Mouse (Mus musculus) embryonic facial prominence, embryonic 15.5 days (tissue): ENCODE data around the gene Cttnbp2. TPM values are rescaled to one million over a fixed set of nuclear protein-coding genes. Genes with fewer than 3 reads are reported as not detected.
A peak's percentile ranks its signal among the peaks of the same experiment; 100 is the strongest.
"Not testable (repeated sequence)": the region's sequence is repeated elsewhere in the genome, so short reads cannot be mapped to it uniquely, and the experiment has no call there.

ENCODE experiments used
- ATAC-seq: fragments of 200-750 bp; cut with Nextera tagmentation; 2 replicates; pipeline ENCODE4 v1.8.0; 2017; ENCODE audit warnings: low read depth, moderate TSS enrichment; ENCODE audit not compliant: insufficient number of reproducible peaks, low FRiP score, low TSS enrichment
- H3K27ac ChIP-seq: fragments of 300-500 bp; sonication (generic); replicated peaks from 2 replicates; pipeline ENCODE4 v1.5.1; 2015; ENCODE audit warnings: mild to moderate bottlenecking, inconsistent platforms
- H3K27me3 ChIP-seq: fragments of 300-500 bp; sonication (generic); 2 replicates; pipeline ENCODE4 v1.6.1; 2015; ENCODE audit warnings: inconsistent platforms
- H3K36me3 ChIP-seq: fragments of 300-500 bp; sonication (generic); 2 replicates; pipeline ENCODE4 v1.6.1; 2015; ENCODE audit warnings: mild to moderate bottlenecking, inconsistent platforms
- H3K4me1 ChIP-seq: fragments of 300-500 bp; sonication (generic); 2 replicates; pipeline ENCODE4 v1.6.1; 2015; ENCODE audit warnings: inconsistent platforms
- H3K4me2 ChIP-seq: fragments of 300-500 bp; sonication (generic); replicated peaks from 2 replicates; pipeline ENCODE4 v1.6.1; 2015; ENCODE audit warnings: mild to moderate bottlenecking, inconsistent platforms
- H3K4me3 ChIP-seq: fragments of 300-500 bp; sonication (generic); replicated peaks from 2 replicates; pipeline ENCODE4 v1.5.1; 2015; ENCODE audit warnings: mild to moderate bottlenecking, inconsistent platforms
- H3K9ac ChIP-seq: fragments of 300-500 bp; sonication (generic); 2 replicates; pipeline ENCODE4 v1.6.1; 2015; ENCODE audit warnings: inconsistent platforms
- H3K9me3 ChIP-seq: fragments of 300-500 bp; sonication (generic); replicated peaks from 2 replicates; pipeline ENCODE4 v1.6.1; 2016; ENCODE audit warnings: inconsistent platforms
- WGBS: fragments of 180-500 bp; shearing (Covaris S2); methylation state at CpG from one replicate; pipeline ENCODE4 v1.1.7; 2015; 5-methylcytosine and 5-hydroxymethylcytosine counted together
- polyA plus RNA-seq: library from polyadenylated mRNA; unstranded; fragments of >200 nt; fragmentation: Nextera tagmentation; extraction: Ambion mirVana; gene quantifications from 2 replicates; pipeline ENCODE4 v1.2.1, GENCODE M21; 2015

Gene Cttnbp2
- polyA plus RNA-seq, 1 experiment from 2014 or later: 22.4 TPM

- Histone ChIP-seq H3K9ac (no peak overlapping the region), H3K27ac (no peak overlapping the region), H3K4me2 (no peak overlapping the region), H3K27me3 (no peaks in the 10 kb centered on the region), H3K36me3 (peaks cover 2% of the 10 kb centered on the region; the same call in 1 of the 2 replicates), H3K4me1 (no peaks in the 10 kb centered on the region), H3K9me3 (no peaks in the 10 kb centered on the region), H3K4me3 (no peak overlapping the region)
- no peak for ATAC-seq
- WGBS: 92% methylated on average over 1 of the region's 1 CpGs
Measured at GRCm38 (mm10) chr6:18411505-18412225, 103.0 kb downstream of the Cttnbp2 start.

- Histone ChIP-seq H3K9me3 (no peaks in the 10 kb centered on the region), H3K4me2 (no peak overlapping the region), H3K4me1 (no peaks in the 10 kb centered on the region), H3K27ac (no peak overlapping the region), H3K4me3 (no peak overlapping the region), H3K27me3 (no peaks in the 10 kb centered on the region), H3K36me3 (peaks cover 8% of the 10 kb centered on the region; the same call in 1 of the 2 replicates), H3K9ac (no peak overlapping the region)
- WGBS: 93% methylated on average over 7 of the region's 7 CpGs
- ATAC-seq: no peak
Measured at GRCm38 (mm10) chr6:18408445-18408844, 106.2 kb downstream of the Cttnbp2 start.

GRCm38 (mm10) chr6:18401066-18401674, 113.5 kb downstream of the Cttnbp2 start:
- Histone ChIP-seq H3K36me3 (peaks cover 20% of the 10 kb centered on the region; the same call in 1 of the 2 replicates), H3K9ac (no peak overlapping the region)

GRCm38 (mm10) chr6:18381380-18381779, 133.3 kb downstream of the Cttnbp2 start:
- no peak overlapping the region for H3K27ac ChIP-seq
- no peaks in the 10 kb centered on the region for H3K36me3 ChIP-seq
- H3K4me1 ChIP-seq: peaks cover 6% of the 10 kb centered on the region; the same call in 1 of the 2 replicates
- no peak for ATAC-seq
- 82% methylated on average over 2 of the region's 2 CpGs for WGBS
- H3K9me3 ChIP-seq: no peaks in the 10 kb centered on the region
- H3K4me2 ChIP-seq: no peak overlapping the region
- no peaks in the 10 kb centered on the region for H3K27me3 ChIP-seq
- H3K4me3 ChIP-seq: no peak overlapping the region
- H3K9ac ChIP-seq: no peak overlapping the region

More at GRCm38 (mm10) chr6:18401066-18401674, 113.5 kb downstream of the Cttnbp2 start:
- 80% methylated on average over 1 of the region's 1 CpGs for WGBS
- no peak overlapping the region for H3K4me2 ChIP-seq
- ATAC-seq: no peak
- H3K4me1 ChIP-seq: no peaks in the 10 kb centered on the region
- H3K9me3 ChIP-seq: no peaks in the 10 kb centered on the region
- no peaks in the 10 kb centered on the region for H3K27me3 ChIP-seq
- no peak overlapping the region for H3K4me3 ChIP-seq
- no peak overlapping the region for H3K27ac ChIP-seq

- H3K9me3 ChIP-seq: no peaks in the 10 kb centered on the region
- no peak for ATAC-seq
- peaks cover 6% of the 10 kb centered on the region; the same call in 1 of the 2 replicates for H3K4me1 ChIP-seq
- no peaks in the 10 kb centered on the region for H3K36me3 ChIP-seq
- no peak overlapping the region for H3K4me2 ChIP-seq
- no peak overlapping the region for H3K4me3 ChIP-seq
- 55% methylated on average over 13 of the region's 13 CpGs for WGBS
- 0 out of 2 replicates have a peak overlapping the region, but pooled peaks have one; percentile 22 for H3K27ac ChIP-seq
- H3K9ac ChIP-seq: no peak overlapping the region
- no peaks in the 10 kb centered on the region for H3K27me3 ChIP-seq
Measured at GRCm38 (mm10) chr6:18380300-18381202, 134.1 kb downstream of the Cttnbp2 start.

GRCm38 (mm10) chr6:18377755-18378154, 136.9 kb downstream of the Cttnbp2 start:
- H3K27me3 ChIP-seq, H3K36me3 ChIP-seq, H3K4me2 ChIP-seq, H3K9me3 ChIP-seq, H3K27ac ChIP-seq, H3K4me3 ChIP-seq, ATAC-seq, H3K9ac ChIP-seq, H3K4me1 ChIP-seq: not testable (repeated sequence)
- 87% methylated on average over 2 of the region's 2 CpGs for WGBS

GRCm38 (mm10) chr6:18374744-18375143, 139.9 kb downstream of the Cttnbp2 start:
- Histone ChIP-seq H3K9me3 (no peaks in the 10 kb centered on the region), H3K27me3 (no peaks in the 10 kb centered on the region), H3K9ac (no peak overlapping the region), H3K27ac (no peak overlapping the region), H3K36me3 (no peaks in the 10 kb centered on the region), H3K4me2 (no peak overlapping the region), H3K4me1 (0 out of 2 replicates have a peak, but pooled peaks cover 3% of the 10 kb centered on the region), H3K4me3 (no peak overlapping the region)
- 59% methylated on average over 4 of the region's 4 CpGs for WGBS
- no peak for ATAC-seq

GRCm38 (mm10) chr6:18373652-18374051, 141.0 kb downstream of the Cttnbp2 start:
- H3K27me3 ChIP-seq: no peaks in the 10 kb centered on the region
- ATAC-seq: no peak
- no peak overlapping the region for H3K9ac ChIP-seq
- 43% methylated on average over 1 of the region's 1 CpGs for WGBS
- no peak overlapping the region for H3K27ac ChIP-seq
- H3K4me2 ChIP-seq: no peak overlapping the region
- H3K4me1 ChIP-seq: 0 out of 2 replicates have a peak, but pooled peaks cover 3% of the 10 kb centered on the region
- H3K36me3 ChIP-seq: no peaks in the 10 kb centered on the region
- H3K4me3 ChIP-seq: no peak overlapping the region
- H3K9me3 ChIP-seq: no peaks in the 10 kb centered on the region

GRCm38 (mm10) chr6:18372447-18373228, 142.0 kb downstream of the Cttnbp2 start:
- WGBS: 22% methylated on average over 7 of the region's 7 CpGs
- H3K36me3 ChIP-seq: no peaks in the 10 kb centered on the region

GRCm38 (mm10) chr6:18369723-18370122, 144.9 kb downstream of the Cttnbp2 start:
- WGBS: 91% methylated on average over 4 of the region's 4 CpGs
- Histone ChIP-seq H3K36me3 (no peaks in the 10 kb centered on the region), H3K9ac (no peak overlapping the region)

More at GRCm38 (mm10) chr6:18372447-18373228, 142.0 kb downstream of the Cttnbp2 start:
- Histone ChIP-seq H3K4me3 (no peak overlapping the region), H3K9ac (no peak overlapping the region), H3K4me1 (0 out of 2 replicates have a peak, but pooled peaks cover 3% of the 10 kb centered on the region), H3K27me3 (no peaks in the 10 kb centered on the region), H3K9me3 (no peaks in the 10 kb centered on the region), H3K4me2 (no peak overlapping the region), H3K27ac (no peak overlapping the region)
- no peak for ATAC-seq

More at GRCm38 (mm10) chr6:18369723-18370122, 144.9 kb downstream of the Cttnbp2 start:
- Histone ChIP-seq H3K27me3 (no peaks in the 10 kb centered on the region), H3K27ac (no peak overlapping the region), H3K4me1 (0 out of 2 replicates have a peak, but pooled peaks cover 3% of the 10 kb centered on the region), H3K9me3 (no peaks in the 10 kb centered on the region), H3K4me2 (no peak overlapping the region), H3K4me3 (no peak overlapping the region)
- ATAC-seq: no peak
